Mouse (Mus musculus): Measurements from ENCODE around the gene P2ry1. TPM values are rescaled to one million over a fixed set of nuclear protein-coding genes. Genes with fewer than 3 reads are reported as not detected.
A peak's percentile ranks its signal among the peaks of the same experiment; 100 is the strongest.

Gene P2ry1
- polyA plus RNA-seq (2015; fragmentation: Nextera tagmentation; extraction: Ambion mirVana) = 4.7 and 4.8 TPM in 2 replicates

- Histone ChIP-seq H3K9ac (peak within 1 kb of the TSS; percentile 61), H3K36me3 (no peaks in the 10 kb centered on the region), H3K27ac (peak within 1 kb of the TSS; percentile 61), H3K27me3 (0 out of 2 replicates have a peak, but pooled peaks cover 3% of the 10 kb centered on the region), H3K4me2 (peak within 1 kb of the TSS; percentile 89), H3K4me3 (peak within 1 kb of the TSS; percentile 72), H3K4me1 (replicated peaks) (peaks cover 3% of the 10 kb centered on the region; the same call in 1 of the 2 replicates), H3K9me3 (replicated peaks) (no peaks in the 10 kb centered on the region)
- WGBS = under 1% methylated on average over 90 of the region's 90 CpGs
- peak; percentile 98 for ATAC-seq (replicated peaks; ENCODE audit: insufficient number of reproducible peaks, insufficient read depth, low FRiP score, low read depth)
Measured at GRCm38 (mm10) chr3:61002587-61003501, at the start of gene P2ry1. P2ry1 (plus strand) TSS chr3:61002795.

- H3K36me3 ChIP-seq = no peaks in the 10 kb centered on the region
- no peak overlapping the region for H3K9ac ChIP-seq
- 56% methylated on average over 5 of the region's 5 CpGs for WGBS
- no peaks in the 10 kb centered on the region for H3K9me3 ChIP-seq (replicated peaks)
- no peak overlapping the region for H3K4me2 ChIP-seq
- ATAC-seq (replicated peaks; ENCODE audit: insufficient number of reproducible peaks, insufficient read depth, low FRiP score, low read depth) = no peak
- H3K27ac ChIP-seq = no peak overlapping the region
- no peak overlapping the region for H3K4me3 ChIP-seq
- H3K4me1 ChIP-seq (replicated peaks) = peaks cover 6% of the 10 kb centered on the region
- H3K27me3 ChIP-seq = no peaks in the 10 kb centered on the region
Measured at GRCm38 (mm10) chr3:60953199-60953736, 49.3 kb upstream of the P2ry1 start.

- Histone ChIP-seq H3K27me3 (no peaks in the 10 kb centered on the region), H3K9ac (no peak overlapping the region), H3K9me3 (replicated peaks) (no peaks in the 10 kb centered on the region), H3K27ac (no peak overlapping the region), H3K36me3 (no peaks in the 10 kb centered on the region), H3K4me3 (no peak overlapping the region), H3K4me2 (no peak overlapping the region), H3K4me1 (replicated peaks) (peaks cover 6% of the 10 kb centered on the region)
- no peak for ATAC-seq (replicated peaks; ENCODE audit: insufficient number of reproducible peaks, insufficient read depth, low FRiP score, low read depth)
- WGBS = 53% methylated on average over 2 of the region's 2 CpGs
Measured at GRCm38 (mm10) chr3:60954073-60954472, 48.5 kb upstream of the P2ry1 start.

DNA sequence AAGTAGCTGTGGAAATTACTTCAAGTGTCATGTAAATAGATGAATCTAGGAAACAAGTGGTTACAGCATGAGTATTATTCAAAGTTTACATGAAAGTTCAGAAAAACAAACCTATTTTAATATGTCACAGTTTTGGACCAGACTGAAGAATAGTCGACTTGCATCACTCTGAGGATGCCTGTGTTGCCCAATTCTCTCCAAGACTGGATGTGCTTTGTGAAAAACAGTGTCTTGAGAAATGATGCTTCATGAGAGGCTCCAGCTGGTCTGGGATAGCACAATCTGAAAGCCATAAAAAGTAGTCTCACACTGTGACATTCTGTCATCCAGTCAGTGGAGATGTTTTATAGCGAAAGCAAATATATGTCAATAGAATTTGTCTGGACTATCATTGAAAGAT is 43.8 kb upstream of the P2ry1 start:
- Histone ChIP-seq H3K9me3 (replicated peaks) (no peaks in the 10 kb centered on the region), H3K27ac (no peak overlapping the region), H3K4me3 (no peak overlapping the region), H3K36me3 (no peaks in the 10 kb centered on the region), H3K27me3 (no peaks in the 10 kb centered on the region), H3K9ac (no peak overlapping the region), H3K4me1 (replicated peaks) (peaks cover 2% of the 10 kb centered on the region; the same call in 1 of the 2 replicates), H3K4me2 (no peak overlapping the region)
- WGBS = 81% methylated on average over 2 of the region's 2 CpGs
- no peak for ATAC-seq (replicated peaks; ENCODE audit: insufficient number of reproducible peaks, insufficient read depth, low FRiP score, low read depth)

DNA sequence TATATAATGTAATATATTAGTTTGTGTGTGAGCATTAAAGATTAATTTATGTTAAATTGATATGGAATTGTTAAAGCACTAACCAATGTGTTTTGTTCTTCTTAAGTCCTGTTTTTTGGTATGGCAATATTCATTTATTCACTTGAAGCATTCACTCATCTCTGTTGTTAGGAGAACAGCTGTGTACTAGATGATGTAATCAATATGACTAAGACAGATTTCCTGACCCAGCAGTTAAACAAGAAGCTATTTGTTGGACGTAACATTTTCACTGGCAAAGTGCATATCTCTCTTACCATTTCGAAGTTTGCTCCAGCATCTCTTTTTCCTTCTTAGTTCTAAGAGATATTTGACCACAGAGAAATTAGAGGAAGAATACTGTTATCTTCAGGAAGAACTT is 37.5 kb upstream of the P2ry1 start:
- no peak overlapping the region for H3K9ac ChIP-seq
- 49% methylated on average over 2 of the region's 2 CpGs for WGBS
- H3K4me3 ChIP-seq = no peak overlapping the region
- H3K27ac ChIP-seq = no peak overlapping the region
- H3K36me3 ChIP-seq = no peaks in the 10 kb centered on the region
- no peak overlapping the region for H3K4me2 ChIP-seq
- ATAC-seq (replicated peaks; ENCODE audit: insufficient number of reproducible peaks, insufficient read depth, low FRiP score, low read depth) = no peak
- H3K4me1 ChIP-seq (replicated peaks) = no peaks in the 10 kb centered on the region
- no peaks in the 10 kb centered on the region for H3K27me3 ChIP-seq
- no peaks in the 10 kb centered on the region for H3K9me3 ChIP-seq (replicated peaks)

DNA sequence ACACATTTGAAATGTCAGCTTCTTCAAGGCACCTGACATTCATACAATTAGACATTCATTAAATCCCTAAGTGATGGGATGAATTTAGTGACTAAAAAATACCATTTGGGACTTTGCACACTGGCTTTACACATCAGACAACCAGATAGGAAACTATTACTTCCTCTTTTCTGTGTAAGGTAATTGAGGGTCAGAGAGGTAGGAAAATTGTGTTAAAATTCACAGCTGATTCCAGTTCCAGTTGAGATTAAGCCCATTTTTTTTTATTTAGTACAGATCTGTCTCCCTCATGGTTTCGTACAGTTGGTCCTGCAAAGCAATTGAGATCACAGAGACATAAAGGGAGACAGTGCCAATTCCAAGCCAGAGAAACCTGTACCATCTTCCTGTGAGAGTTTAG is 27.7 kb upstream of the P2ry1 start:
- Histone ChIP-seq H3K27ac (no peak overlapping the region), H3K4me3 (no peak overlapping the region), H3K27me3 (no peaks in the 10 kb centered on the region), H3K36me3 (no peaks in the 10 kb centered on the region), H3K9ac (no peak overlapping the region), H3K4me2 (no peak overlapping the region), H3K9me3 (replicated peaks) (no peaks in the 10 kb centered on the region), H3K4me1 (replicated peaks) (no peaks in the 10 kb centered on the region)
- no peak for ATAC-seq (replicated peaks; ENCODE audit: insufficient number of reproducible peaks, insufficient read depth, low FRiP score, low read depth)
- 68% methylated on average over 1 of the region's 1 CpGs for WGBS

GRCm38 (mm10) chr3:60982109-60982508 is 20.5 kb upstream of the P2ry1 start:
- Histone ChIP-seq H3K4me1 (replicated peaks) (no peaks in the 10 kb centered on the region), H3K4me2 (no peak overlapping the region), H3K36me3 (no peaks in the 10 kb centered on the region), H3K4me3 (no peak overlapping the region), H3K27ac (no peak overlapping the region), H3K9ac (no peak overlapping the region), H3K27me3 (no peaks in the 10 kb centered on the region), H3K9me3 (replicated peaks) (no peaks in the 10 kb centered on the region)
- WGBS = 65% methylated on average over 3 of the region's 3 CpGs
- no peak for ATAC-seq (replicated peaks; ENCODE audit: insufficient number of reproducible peaks, insufficient read depth, low FRiP score, low read depth)

DNA sequence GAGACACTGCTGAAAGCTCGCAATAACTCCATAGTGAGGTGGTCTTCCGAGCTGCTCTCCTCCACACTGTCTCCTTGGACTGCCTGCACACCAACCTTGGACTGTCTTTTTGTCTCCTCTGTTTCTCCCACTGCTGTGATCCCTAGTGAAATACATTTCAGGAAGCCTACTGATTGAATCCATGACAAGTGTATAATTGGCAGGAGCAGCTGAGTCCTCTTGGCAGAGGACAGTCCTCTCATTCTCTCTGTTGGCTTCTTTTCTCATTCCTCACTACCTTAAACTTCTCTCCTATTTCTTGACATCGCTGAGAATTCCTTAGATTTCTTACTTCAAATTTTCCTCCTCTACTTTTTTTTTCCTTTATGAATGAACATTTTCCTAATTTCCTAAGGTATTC is 4.5 kb upstream of the P2ry1 start:
- no peaks in the 10 kb centered on the region for H3K9me3 ChIP-seq (replicated peaks)
- H3K36me3 ChIP-seq = no peaks in the 10 kb centered on the region
- no peak overlapping the region for H3K4me3 ChIP-seq
- ATAC-seq (replicated peaks; ENCODE audit: insufficient number of reproducible peaks, insufficient read depth, low FRiP score, low read depth) = no peak
- H3K27me3 ChIP-seq = no peaks in the 10 kb centered on the region
- H3K4me1 ChIP-seq (replicated peaks) = peaks cover 3% of the 10 kb centered on the region; the same call in 1 of the 2 replicates
- H3K27ac ChIP-seq = no peak overlapping the region
- WGBS = 70% methylated on average over 3 of the region's 3 CpGs
- H3K9ac ChIP-seq = no peak overlapping the region
- H3K4me2 ChIP-seq = no peak overlapping the region

DNA sequence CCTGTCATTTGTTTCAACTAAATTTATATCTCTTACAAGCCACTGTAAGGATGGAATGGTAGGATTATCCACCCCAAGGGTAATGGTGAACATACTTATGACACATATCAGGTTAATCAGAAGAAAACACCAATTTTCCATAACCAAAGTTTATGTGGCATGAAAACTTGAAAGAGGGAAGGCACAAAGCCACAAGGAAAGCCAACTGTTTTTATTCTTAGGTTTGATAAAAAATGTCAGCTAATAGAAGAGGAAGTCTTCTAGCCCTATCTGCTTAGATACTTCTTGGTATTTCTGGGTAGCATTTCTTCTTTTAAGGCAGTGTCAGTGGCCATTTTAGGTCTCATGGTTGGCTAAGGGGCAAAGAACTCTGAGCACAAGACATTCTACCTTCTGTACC is 2.9 kb upstream of the P2ry1 start:
- Histone ChIP-seq H3K27me3 (0 out of 2 replicates have a peak, but pooled peaks cover 3% of the 10 kb centered on the region), H3K9ac (no peak overlapping the region), H3K4me1 (replicated peaks) (peaks cover 3% of the 10 kb centered on the region; the same call in 1 of the 2 replicates), H3K4me3 (no peak overlapping the region), H3K9me3 (replicated peaks) (no peaks in the 10 kb centered on the region), H3K4me2 (no peak overlapping the region), H3K27ac (no peak overlapping the region), H3K36me3 (no peaks in the 10 kb centered on the region)
- ATAC-seq (replicated peaks; ENCODE audit: insufficient number of reproducible peaks, insufficient read depth, low FRiP score, low read depth) = no peak

DNA sequence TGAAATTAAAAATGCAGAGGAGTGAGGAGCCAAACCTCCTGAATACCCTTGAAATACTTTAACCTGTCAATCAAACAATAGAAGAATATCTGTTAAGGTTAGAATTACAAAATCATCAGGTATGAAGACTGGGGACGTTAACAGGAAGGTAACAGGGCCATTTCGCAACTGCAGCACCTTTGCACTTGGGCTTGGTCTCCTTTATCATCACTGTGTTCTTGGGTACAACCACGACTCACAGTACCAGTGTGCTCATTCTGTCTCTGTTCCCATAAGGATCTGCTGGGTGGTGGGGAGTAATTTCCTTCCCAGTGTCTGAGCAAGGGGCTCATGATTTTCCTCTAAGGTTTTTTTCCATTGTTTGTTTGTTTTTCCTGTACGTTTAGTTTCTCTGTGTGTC is 1.8 kb upstream of the P2ry1 start:
- H3K9me3 ChIP-seq (replicated peaks) = no peaks in the 10 kb centered on the region
- no peaks in the 10 kb centered on the region for H3K36me3 ChIP-seq
- H3K4me1 ChIP-seq (replicated peaks) = peaks cover 3% of the 10 kb centered on the region; the same call in 1 of the 2 replicates
- H3K4me2 ChIP-seq = no peak overlapping the region
- no peak overlapping the region for H3K4me3 ChIP-seq
- WGBS = 69% methylated on average over 4 of the region's 4 CpGs
- no peak for ATAC-seq (replicated peaks; ENCODE audit: insufficient number of reproducible peaks, insufficient read depth, low FRiP score, low read depth)
- 0 out of 2 replicates have a peak, but pooled peaks cover 3% of the 10 kb centered on the region for H3K27me3 ChIP-seq
- no peak overlapping the region for H3K27ac ChIP-seq
- no peak overlapping the region for H3K9ac ChIP-seq

GRCm38 (mm10) chr3:61001852-61002586 is 576 bp upstream of the P2ry1 start:
- H3K4me3 ChIP-seq = peak overlapping the region; percentile 72
- peak overlapping the region; percentile 89 for H3K4me2 ChIP-seq
- H3K27ac ChIP-seq = no peak overlapping the region
- 0 out of 2 replicates have a peak, but pooled peaks cover 3% of the 10 kb centered on the region for H3K27me3 ChIP-seq
- H3K4me1 ChIP-seq (replicated peaks) = peaks cover 3% of the 10 kb centered on the region; the same call in 1 of the 2 replicates
- 3% methylated on average over 20 of the region's 20 CpGs for whole genome bisulfite sequencing
- ATAC-seq (replicated peaks; ENCODE audit: insufficient number of reproducible peaks, insufficient read depth, low FRiP score, low read depth) = peak; percentile 27
- H3K36me3 ChIP-seq = no peaks in the 10 kb centered on the region
- no peaks in the 10 kb centered on the region for H3K9me3 ChIP-seq (replicated peaks)
- peak overlapping the region; percentile 61 for H3K9ac ChIP-seq

All from heart, embryonic 15.5 days (tissue).